Mouse (Mus musculus): ENCODE data around the gene Lrrc46.

DNA sequence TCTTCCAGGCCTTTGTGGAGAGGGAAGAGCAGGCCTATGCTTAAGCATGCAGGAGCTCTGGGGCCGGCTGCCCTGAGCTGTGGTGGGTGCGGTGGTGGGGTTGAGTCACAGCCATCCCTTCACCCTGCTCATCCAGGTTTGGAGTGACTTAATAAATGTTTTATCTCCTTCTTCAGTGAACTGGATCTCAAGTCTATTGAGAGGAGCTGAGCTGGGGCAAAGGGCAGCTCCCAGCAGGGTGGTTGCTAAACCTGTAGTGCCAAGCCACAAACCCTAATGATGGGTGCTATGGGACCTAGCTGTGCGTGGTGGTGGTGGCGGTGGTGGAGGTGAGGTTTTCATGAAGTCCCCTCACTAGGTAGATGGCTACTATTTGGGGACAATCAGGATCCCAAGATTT, 7.4 kb downstream of the Lrrc46 start:
- TF ChIP-seq GATA1 (IDR thresholded peaks at IDR 0.05; ENCODE audit: low read length) (no peak), TAL1 (IDR thresholded peaks at IDR 0.05; ENCODE audit: low read length) (no peak)

Data from erythroblast, embryonic 14.5 days (primary cell).